Mouse (Mus musculus) gastrocnemius, adult 8-10 months (tissue): Measurements from ENCODE around the gene Prpf19. TPM values are rescaled to one million over a fixed set of nuclear protein-coding genes. Genes with fewer than 3 reads are reported as not detected.

Experiments used
- DNase-seq, 2 experiments: peaks; one replicate each; pipeline ENCODE4 v3.0.0; 2022; ENCODE audit warnings: low spot score in 2 of 2
- total RNA-seq, 4 experiments: library from RNA; stranded (reverse); gene quantifications; 2 replicates each; pipeline ENCODE4 v1.2.4; 2022

Prpf19 gene
- 100 to 1,000 TPM; 151 to 188 (median 167) TPM for total RNA-seq

DNA sequence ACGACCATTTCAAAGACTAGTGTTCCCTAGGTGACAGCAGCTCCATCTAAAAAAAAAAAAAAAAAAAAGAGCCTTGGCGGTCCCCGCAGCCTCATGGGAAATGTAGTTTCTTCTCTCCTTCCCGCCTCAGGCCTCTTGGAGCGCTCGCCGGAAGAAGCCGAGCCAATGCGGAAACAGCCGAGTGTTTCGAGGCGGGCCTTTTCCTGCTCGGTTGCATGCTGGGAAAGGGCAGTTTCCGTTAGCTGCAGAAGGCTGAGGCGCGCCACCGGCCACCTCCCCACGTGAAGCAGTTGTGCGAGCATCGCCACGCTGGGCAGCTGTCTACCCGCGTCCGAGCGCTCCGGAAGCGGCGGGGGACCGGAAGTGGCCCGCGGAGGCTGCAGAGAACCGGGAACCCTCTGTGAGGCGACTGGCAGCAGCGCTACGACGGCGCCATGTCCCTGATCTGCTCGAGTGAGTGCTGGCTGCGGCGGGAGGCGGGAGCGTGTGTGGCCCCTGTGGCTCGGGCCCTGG, at the start of gene Prpf19:
Gene Prpf19, plus strand, starts transcription at position 216 of the 513 bp plus-strand sequence.
- peak; percentile 95 to 97 for DNase-seq

GRCm38 (mm10) chr19:10845454-10845853, 49.6 kb upstream of the Prpf19 start:
- DNase-seq = no peak

- DNase-seq = no peak
Observed at GRCm38 (mm10) chr19:10846150-10846549, 48.9 kb upstream of the Prpf19 start.

DNA sequence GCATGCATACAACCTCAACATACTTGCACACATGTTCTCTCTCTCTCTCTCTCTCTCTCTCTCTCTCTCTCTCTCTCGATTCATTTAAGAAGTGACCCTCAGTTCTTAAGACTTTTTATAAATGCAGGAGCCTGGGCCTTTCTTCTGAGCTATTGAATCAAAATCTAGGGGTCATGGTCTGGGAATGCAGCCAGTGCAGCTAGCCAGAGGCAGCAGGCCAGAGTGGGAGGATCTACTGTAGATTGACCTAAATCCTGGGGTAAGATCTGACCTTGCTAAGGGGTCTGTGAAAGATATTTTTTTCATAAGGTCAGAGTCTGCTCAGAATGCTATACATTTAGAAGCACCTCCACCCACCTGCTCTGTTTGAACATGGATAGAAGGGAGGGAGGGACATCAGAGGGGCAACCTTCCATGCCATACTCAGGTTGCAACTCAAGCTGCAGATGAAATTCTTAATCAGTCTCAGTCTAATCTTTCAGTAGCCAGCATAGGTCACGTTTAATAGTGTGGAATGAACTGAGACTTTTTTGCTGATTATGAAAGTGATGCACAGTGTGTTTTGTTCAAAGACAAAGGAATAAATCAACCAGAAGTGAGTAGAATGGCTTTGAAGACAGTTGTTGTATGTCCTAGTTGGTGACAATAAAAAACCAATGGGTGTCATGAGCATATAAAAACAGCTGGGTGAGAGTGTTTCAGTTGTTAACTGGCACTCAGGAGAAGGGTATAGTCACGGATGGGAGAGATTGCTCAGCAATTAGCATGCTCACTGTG, 47.5 kb upstream of the Prpf19 start:
- no peak for DNase-seq

- no peak for DNase-seq
Observed at GRCm38 (mm10) chr19:10855422-10855821, 39.6 kb upstream of the Prpf19 start.

DNA sequence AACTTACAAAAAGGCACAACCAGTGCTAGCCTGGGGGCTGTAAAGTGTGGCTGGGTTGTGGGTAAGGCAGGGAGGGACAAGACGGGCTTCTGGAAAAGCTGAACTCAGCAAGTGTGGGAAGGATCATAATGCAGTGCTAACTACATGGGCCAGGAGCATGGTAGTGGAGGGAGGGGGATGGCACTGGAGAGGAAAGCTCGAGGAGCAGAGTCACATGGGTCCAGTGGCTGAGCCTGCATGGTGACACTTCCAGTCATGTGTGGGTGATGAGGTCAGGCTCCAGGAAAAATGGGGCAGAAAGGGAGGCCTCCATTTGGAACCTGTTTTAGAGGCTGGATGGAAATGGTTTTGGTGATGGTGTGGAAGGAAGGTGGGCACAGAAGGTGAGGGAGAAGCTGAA, 38.5 kb upstream of the Prpf19 start:
- DNase-seq = no peak

DNA sequence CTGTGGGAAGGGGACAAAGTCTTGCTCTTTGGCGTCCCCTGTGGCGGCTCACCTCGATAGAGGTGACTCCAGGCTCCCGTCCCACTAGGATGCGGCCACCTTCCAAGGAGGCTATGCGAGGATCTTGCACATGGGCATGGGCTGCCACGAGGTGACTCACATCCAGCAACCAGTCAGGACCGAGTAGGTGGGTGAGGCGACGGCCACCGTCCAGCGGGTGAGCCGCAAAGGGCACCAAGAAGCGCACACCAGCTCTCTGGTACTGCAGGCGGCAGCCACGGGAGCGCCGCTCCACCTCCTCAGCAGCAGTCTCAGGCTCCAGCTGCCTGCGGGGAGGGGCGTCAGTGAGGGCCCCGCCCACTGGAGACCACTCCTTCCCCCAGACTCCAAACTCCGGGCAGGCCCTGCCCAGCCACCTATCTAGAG, 34.9 kb upstream of the Prpf19 start:
- no peak for DNase-seq

DNA sequence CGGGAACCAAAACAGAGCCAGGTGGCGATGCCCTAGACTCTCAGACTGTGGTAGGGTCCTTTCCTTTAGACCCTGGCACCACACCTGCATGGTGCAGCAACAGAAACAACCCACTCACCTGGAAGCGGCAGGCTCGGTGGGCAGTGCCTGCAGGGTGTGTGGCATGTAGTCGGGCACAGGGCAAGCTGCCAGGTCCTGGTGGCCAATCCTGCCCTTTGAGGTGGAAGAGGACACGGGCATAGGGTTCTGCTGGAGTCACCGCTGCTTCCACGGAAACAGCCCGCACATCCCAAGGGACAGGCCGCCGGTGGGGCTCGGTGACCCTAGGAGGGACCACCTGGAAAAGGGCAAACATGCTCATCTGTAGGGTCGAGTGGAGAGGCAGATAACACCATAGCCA, 28.7 kb upstream of the Prpf19 start:
- no peak for DNase-seq

DNA sequence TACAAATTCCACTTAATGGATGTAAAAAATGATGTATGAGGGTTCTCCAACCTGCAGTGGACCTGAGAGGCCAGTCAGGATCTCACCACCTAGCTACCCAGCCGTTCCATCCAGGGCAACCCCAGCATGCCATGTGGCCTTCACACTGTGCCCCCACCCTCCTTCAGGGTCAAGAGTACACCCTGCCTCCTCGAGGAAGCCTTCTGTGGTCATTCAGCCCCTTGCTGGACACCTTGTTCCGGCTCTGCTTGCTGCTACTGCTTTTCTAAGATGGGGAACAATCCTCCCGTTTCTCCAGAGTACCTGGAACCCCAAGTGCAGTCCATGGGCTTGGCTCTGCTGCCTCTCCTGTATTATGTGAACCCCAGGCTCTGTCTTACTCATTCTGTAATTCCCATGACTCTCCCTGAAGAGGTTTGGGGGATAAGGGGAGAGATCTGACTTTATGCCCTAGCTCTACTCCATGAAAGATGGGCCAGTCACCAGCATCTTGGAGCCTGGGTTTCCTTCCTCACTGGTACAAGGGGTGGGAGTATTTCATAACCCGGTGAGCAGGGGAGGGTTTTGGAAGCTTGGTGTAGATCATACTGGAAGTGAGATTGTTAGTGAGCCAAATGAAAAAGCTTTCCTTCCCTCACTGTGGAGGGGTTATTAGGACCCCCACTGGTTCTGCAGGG, 26.9 kb upstream of the Prpf19 start:
- DNase-seq = no peak

DNA sequence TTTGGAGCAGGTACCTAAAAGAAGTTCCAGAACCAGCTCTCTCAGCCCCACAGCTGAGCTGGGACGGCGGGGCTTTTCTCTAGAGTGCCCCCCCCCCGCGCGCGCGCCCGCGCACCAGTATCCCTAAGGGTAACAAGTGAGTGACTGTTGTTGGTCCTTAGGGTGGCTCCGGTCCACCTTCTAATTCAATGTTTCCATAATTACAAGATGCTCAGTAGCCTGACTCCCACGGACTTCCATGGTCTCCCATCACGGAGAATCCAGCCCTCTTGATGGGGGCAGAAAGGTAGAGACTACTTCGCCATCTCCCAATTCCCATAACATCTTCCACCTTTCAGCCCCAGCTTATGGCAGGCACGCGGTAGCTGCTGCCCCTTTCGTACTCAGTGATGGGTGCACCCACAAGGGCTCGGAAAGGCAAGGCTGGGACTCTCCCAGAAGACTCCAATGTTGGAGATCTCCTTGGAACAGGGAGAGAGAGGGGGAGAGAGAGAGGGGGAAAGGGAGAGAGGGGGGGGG, 26.3 kb upstream of the Prpf19 start:
- DNase-seq = no peak

- peak; percentile 39 to 52 for DNase-seq
Observed at GRCm38 (mm10) chr19:10869241-10869885, 25.7 kb upstream of the Prpf19 start.

DNA sequence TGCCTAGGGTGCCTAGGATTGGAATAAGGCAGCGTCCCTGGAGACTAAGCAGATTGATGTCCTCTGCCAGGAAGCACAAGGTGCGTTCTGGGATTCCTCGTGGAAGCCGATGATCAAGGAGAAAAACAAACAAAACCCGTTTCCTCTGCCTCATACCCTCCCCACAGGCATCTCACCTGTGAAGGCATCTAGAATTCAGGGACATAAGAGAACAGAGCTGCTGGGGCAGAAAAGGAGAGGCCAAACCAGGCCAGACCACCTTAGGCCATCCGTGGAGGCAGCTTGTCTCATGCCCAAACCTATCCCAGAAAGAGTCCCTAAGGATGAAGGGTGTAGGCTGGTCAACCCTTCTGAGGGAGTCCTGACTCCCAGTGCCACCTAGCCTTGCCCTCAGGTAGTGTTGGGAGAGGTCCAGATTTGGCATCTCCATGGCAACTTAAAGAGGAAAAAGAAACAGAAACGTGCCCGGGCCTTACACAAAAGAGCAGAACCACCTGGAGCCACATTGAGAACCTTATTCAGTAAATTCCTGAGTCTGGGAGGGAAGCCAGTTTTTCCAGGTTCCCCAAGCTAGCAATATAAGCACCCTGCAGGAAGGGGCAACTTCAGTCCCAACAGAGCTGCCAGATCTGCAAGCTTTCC, 25.0 kb upstream of the Prpf19 start, which contains the start of gene Tmem132a:
Gene Tmem132a, minus strand, starts transcription at position 55 of the 642 bp plus-strand sequence.
- no peak for DNase-seq

DNA sequence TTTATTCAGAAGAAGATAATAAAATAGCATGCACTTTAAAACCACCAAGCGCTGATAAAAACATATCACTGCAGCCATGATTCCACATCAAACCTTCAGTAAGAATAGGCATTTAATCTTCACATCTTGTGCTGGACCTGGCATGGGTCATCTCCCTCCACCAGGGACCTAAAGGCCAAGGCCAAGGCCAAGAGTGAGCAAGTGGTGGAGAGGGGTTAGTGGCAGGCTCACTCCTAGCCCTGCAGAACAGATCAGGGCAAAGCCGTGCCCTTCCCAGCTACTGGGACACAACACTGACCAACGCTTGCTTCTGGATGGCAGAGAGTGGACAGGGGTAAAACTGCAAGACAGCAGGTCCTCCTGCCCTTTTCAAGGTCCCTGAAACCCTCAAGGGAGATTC, 24.4 kb upstream of the Prpf19 start:
- DNase-seq = no peak

GRCm38 (mm10) chr19:10871328-10871961, 23.6 kb upstream of the Prpf19 start:
- DNase-seq = no peak

DNA sequence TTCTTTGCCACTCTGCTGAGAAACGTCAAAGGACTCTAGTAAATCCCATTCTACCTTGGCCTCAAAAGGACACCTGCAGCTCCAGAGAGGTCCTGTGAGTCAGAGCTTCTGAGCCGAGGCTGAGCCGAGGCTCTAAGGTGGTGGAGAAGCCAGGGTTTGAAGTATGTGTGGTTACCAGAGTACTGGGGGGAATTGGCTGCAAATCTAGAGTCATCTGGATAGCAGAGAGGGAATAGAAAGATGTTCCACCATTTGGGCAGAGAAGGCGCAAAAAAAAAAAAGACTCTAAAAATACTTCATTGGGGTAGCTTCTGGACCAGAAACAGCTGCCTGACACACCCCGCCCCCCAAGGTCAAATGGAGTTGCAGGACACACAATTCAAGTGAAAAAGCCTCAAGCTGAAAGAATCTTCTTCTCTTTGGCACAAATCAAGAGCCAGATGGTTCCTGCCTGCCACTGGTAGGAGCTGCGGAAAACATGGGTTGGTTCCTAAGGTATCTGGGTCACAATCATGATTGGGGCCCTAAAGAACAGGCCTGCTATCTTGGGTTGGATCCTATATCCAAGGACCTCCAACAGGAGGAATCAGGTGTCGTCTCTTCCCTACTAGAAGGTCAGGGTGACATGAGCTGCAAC, 16.7 kb upstream of the Prpf19 start:
- no peak for DNase-seq

GRCm38 (mm10) chr19:10880085-10880974, 14.7 kb upstream of the Prpf19 start:
- DNase-seq = peak; percentile 67 to 73

GRCm38 (mm10) chr19:10880975-10881425, 14.0 kb upstream of the Prpf19 start:
- DNase-seq = peak; percentile 20 to 69

- peak; percentile 88 to 93 for DNase-seq
Observed at GRCm38 (mm10) chr19:10881426-10882154, 13.4 kb upstream of the Prpf19 start, which contains the start of gene Tmem109. Gene Tmem109 (minus strand): TSS chr19:10882001.
